Mouse (Mus musculus): ENCODE results near the gene Ovca2. TPM values are rescaled to one million over a fixed set of nuclear protein-coding genes. Genes with fewer than 3 reads are reported as not detected.

The Ovca2 gene
- polyA plus RNA-seq, 1 experiment from 2014 or later, result 18.4 TPM

- WGBS, result 85% methylated on average over 6 of the region's 6 CpGs
- Histone ChIP-seq H3K4me1 (ENCODE audit: control insufficient read depth, insufficient read depth, low read length) (peaks cover 31% of the 10 kb centered on the region), H3K27ac (ENCODE audit: low read length) (peak overlapping the region; percentile 17), H3K9ac (ENCODE audit: low read length) (no peak overlapping the region), H3K4me2 (ENCODE audit: low read depth, low read length) (peak overlapping the region; percentile 95), H3K9me3 (replicated peaks; ENCODE audit: control insufficient read depth, low read length) (no peaks in the 10 kb centered on the region), H3K27me3 (ENCODE audit: control insufficient read depth, insufficient read depth, low read length) (peaks cover 17% of the 10 kb centered on the region; the same call in 1 of the 2 replicates), H3K4me3 (ENCODE audit: low read length) (no peak overlapping the region), H3K36me3 (ENCODE audit: control insufficient read depth, insufficient read depth) (peaks cover 13% of the 10 kb centered on the region; the same call in 1 of the 2 replicates)
- ATAC-seq (replicated peaks; ENCODE audit: extremely low read depth, insufficient read depth, low FRiP score), result no peak
Observed at GRCm38 (mm10) chr11:75163379-75163778, 15.3 kb downstream of the Ovca2 start.

- Histone ChIP-seq H3K36me3 (ENCODE audit: control insufficient read depth, insufficient read depth) (peaks cover 13% of the 10 kb centered on the region; the same call in 1 of the 2 replicates), H3K9ac (ENCODE audit: low read length) (no peak overlapping the region), H3K4me2 (ENCODE audit: low read depth, low read length) (no peak overlapping the region), H3K9me3 (replicated peaks; ENCODE audit: control insufficient read depth, low read length) (no peaks in the 10 kb centered on the region), H3K27ac (ENCODE audit: low read length) (peak overlapping the region; percentile 17), H3K4me3 (ENCODE audit: low read length) (no peak overlapping the region), H3K27me3 (ENCODE audit: control insufficient read depth, insufficient read depth, low read length) (peaks cover 11% of the 10 kb centered on the region; the same call in 1 of the 2 replicates), H3K4me1 (ENCODE audit: control insufficient read depth, insufficient read depth, low read length) (peaks cover 25% of the 10 kb centered on the region)
- ATAC-seq (replicated peaks; ENCODE audit: extremely low read depth, insufficient read depth, low FRiP score), result no peak
- WGBS, result 79% methylated on average over 12 of the region's 12 CpGs
Observed at GRCm38 (mm10) chr11:75162591-75163080, 16.0 kb downstream of the Ovca2 start.

GRCm38 (mm10) chr11:75161417-75162008 lies 17.1 kb downstream of the Ovca2 start:
- no peak overlapping the region for H3K9ac ChIP-seq (ENCODE audit: low read length)
- H3K36me3 ChIP-seq (ENCODE audit: control insufficient read depth, insufficient read depth), result peaks cover 13% of the 10 kb centered on the region; the same call in 1 of the 2 replicates
- no peak overlapping the region for H3K4me3 ChIP-seq (ENCODE audit: low read length)
- H3K9me3 ChIP-seq (replicated peaks; ENCODE audit: control insufficient read depth, low read length), result no peaks in the 10 kb centered on the region
- peaks cover 28% of the 10 kb centered on the region for H3K4me1 ChIP-seq (ENCODE audit: control insufficient read depth, insufficient read depth, low read length)
- H3K4me2 ChIP-seq (ENCODE audit: low read depth, low read length), result no peak overlapping the region
- peaks cover 8% of the 10 kb centered on the region; the same call in 1 of the 2 replicates for H3K27me3 ChIP-seq (ENCODE audit: control insufficient read depth, insufficient read depth, low read length)
- ATAC-seq (replicated peaks; ENCODE audit: extremely low read depth, insufficient read depth, low FRiP score), result 0 out of 2 replicates have a peak, but pooled peaks have one; percentile 7
- peak overlapping the region; percentile 40 for H3K27ac ChIP-seq (ENCODE audit: low read length)
- WGBS, result 26% methylated on average over 4 of the region's 4 CpGs

- H3K9ac ChIP-seq (ENCODE audit: low read length), result no peak overlapping the region
- ATAC-seq (replicated peaks; ENCODE audit: extremely low read depth, insufficient read depth, low FRiP score), result no peak
- H3K9me3 ChIP-seq (replicated peaks; ENCODE audit: control insufficient read depth, low read length), result no peaks in the 10 kb centered on the region
- peaks cover 28% of the 10 kb centered on the region for H3K4me1 ChIP-seq (ENCODE audit: control insufficient read depth, insufficient read depth, low read length)
- WGBS, result 68% methylated on average over 7 of the region's 7 CpGs
- H3K27me3 ChIP-seq (ENCODE audit: control insufficient read depth, insufficient read depth, low read length), result peaks cover 6% of the 10 kb centered on the region; the same call in 1 of the 2 replicates
- peaks cover 13% of the 10 kb centered on the region; the same call in 1 of the 2 replicates for H3K36me3 ChIP-seq (ENCODE audit: control insufficient read depth, insufficient read depth)
- H3K27ac ChIP-seq (ENCODE audit: low read length), result peak overlapping the region; percentile 40; the same call in 1 of the 2 replicates
- no peak overlapping the region for H3K4me3 ChIP-seq (ENCODE audit: low read length)
- H3K4me2 ChIP-seq (ENCODE audit: low read depth, low read length), result no peak overlapping the region
Observed at GRCm38 (mm10) chr11:75160954-75161353, 17.7 kb downstream of the Ovca2 start.

DNA sequence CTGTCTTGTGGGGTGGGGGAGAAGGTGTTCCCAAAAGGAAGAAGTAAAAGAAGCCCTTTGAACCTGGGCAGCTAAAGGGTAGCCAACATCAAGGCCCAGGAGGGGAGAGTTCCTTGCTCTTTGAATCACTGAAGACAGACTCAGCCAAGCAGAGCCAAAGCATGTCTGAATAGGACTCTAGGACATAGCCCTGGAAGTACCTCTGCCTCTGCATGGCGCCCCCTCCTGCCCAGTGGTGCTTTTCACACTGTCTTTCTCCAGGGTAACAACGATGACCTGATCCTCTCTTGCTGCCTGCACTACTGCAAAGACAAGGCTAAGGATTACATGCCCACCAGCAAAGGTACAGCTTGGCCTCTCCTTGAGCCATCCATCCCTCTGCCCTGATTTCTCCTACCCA lies 19.1 kb downstream of the Ovca2 start:
- H3K36me3 ChIP-seq (ENCODE audit: control insufficient read depth, insufficient read depth), result peaks cover 13% of the 10 kb centered on the region; the same call in 1 of the 2 replicates
- H3K4me2 ChIP-seq (ENCODE audit: low read depth, low read length), result no peak overlapping the region
- H3K27me3 ChIP-seq (ENCODE audit: control insufficient read depth, insufficient read depth, low read length), result 0 out of 2 replicates have a peak, but pooled peaks cover under 1% of the 10 kb centered on the region
- WGBS, result 51% methylated on average over 2 of the region's 2 CpGs
- H3K9ac ChIP-seq (ENCODE audit: low read length), result no peak overlapping the region
- no peak overlapping the region for H3K4me3 ChIP-seq (ENCODE audit: low read length)
- 0 out of 2 replicates have a peak overlapping the region, but pooled peaks have one; percentile 7 for H3K27ac ChIP-seq (ENCODE audit: low read length)
- ATAC-seq (replicated peaks; ENCODE audit: extremely low read depth, insufficient read depth, low FRiP score), result no peak
- peaks cover 27% of the 10 kb centered on the region for H3K4me1 ChIP-seq (ENCODE audit: control insufficient read depth, insufficient read depth, low read length)
- H3K9me3 ChIP-seq (replicated peaks; ENCODE audit: control insufficient read depth, low read length), result no peaks in the 10 kb centered on the region

DNA sequence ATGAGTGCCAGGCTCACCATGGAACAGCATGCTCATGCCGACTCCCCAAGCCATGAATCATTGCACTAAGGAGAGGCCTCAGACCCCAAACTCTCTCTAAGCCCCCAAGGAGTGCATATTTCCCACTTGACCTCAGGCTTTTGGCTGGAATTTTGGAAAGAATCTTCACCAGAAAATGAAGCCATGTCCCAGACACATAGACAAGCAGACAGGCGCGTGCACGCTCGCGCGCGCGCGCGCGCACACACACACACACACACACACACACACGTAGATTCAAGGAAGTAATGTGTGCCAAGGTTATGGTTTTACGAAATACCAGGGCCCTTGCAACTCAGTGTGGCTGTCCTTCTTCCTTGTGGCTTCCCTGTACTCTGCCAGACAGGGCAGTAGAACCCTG lies 20.2 kb downstream of the Ovca2 start:
- no peak overlapping the region for H3K4me3 ChIP-seq (ENCODE audit: low read length)
- no peak overlapping the region for H3K4me2 ChIP-seq (ENCODE audit: low read depth, low read length)
- H3K4me1 ChIP-seq (ENCODE audit: control insufficient read depth, insufficient read depth, low read length), result peaks cover 24% of the 10 kb centered on the region
- no peaks in the 10 kb centered on the region for H3K27me3 ChIP-seq (ENCODE audit: control insufficient read depth, insufficient read depth, low read length)
- H3K9ac ChIP-seq (ENCODE audit: low read length), result no peak overlapping the region
- H3K27ac ChIP-seq (ENCODE audit: low read length), result peak overlapping the region; percentile 41; the same call in 1 of the 2 replicates
- WGBS, result 91% methylated on average over 14 of the region's 14 CpGs
- H3K36me3 ChIP-seq (ENCODE audit: control insufficient read depth, insufficient read depth), result peaks cover 10% of the 10 kb centered on the region; the same call in 1 of the 2 replicates
- ATAC-seq (replicated peaks; ENCODE audit: extremely low read depth, insufficient read depth, low FRiP score), result no peak
- H3K9me3 ChIP-seq (replicated peaks; ENCODE audit: control insufficient read depth, low read length), result no peaks in the 10 kb centered on the region

DNA sequence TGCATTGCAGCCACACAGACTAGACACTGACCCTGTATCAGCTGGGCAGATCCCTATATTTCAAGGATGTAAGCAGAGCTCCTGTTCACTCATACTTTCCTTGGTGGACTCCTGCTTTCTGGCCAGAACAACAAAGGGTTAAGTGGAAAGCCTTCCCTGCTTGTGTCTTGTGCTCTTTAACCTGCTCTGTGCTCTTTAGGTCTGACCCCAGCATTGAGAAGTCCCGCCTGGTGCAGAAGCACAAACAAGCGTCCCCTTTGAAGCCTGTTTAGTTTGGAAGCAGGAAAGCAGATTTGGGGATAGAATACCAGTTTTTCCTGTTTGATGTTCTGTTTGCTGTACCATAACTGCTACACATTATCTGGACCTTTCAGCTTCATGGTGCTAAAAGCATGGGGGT lies 20.7 kb downstream of the Ovca2 start:
- Histone ChIP-seq H3K4me1 (ENCODE audit: control insufficient read depth, insufficient read depth, low read length) (peaks cover 28% of the 10 kb centered on the region), H3K4me3 (ENCODE audit: low read length) (no peak overlapping the region), H3K9me3 (replicated peaks; ENCODE audit: control insufficient read depth, low read length) (no peaks in the 10 kb centered on the region), H3K36me3 (ENCODE audit: control insufficient read depth, insufficient read depth) (peaks cover 4% of the 10 kb centered on the region; the same call in 1 of the 2 replicates), H3K27me3 (ENCODE audit: control insufficient read depth, insufficient read depth, low read length) (no peaks in the 10 kb centered on the region), H3K9ac (ENCODE audit: low read length) (no peak overlapping the region), H3K4me2 (ENCODE audit: low read depth, low read length) (no peak overlapping the region), H3K27ac (ENCODE audit: low read length) (peak overlapping the region; percentile 38; the same call in 1 of the 2 replicates)
- no peak for ATAC-seq (replicated peaks; ENCODE audit: extremely low read depth, insufficient read depth, low FRiP score)
- WGBS, result 60% methylated on average over 2 of the region's 2 CpGs

DNA sequence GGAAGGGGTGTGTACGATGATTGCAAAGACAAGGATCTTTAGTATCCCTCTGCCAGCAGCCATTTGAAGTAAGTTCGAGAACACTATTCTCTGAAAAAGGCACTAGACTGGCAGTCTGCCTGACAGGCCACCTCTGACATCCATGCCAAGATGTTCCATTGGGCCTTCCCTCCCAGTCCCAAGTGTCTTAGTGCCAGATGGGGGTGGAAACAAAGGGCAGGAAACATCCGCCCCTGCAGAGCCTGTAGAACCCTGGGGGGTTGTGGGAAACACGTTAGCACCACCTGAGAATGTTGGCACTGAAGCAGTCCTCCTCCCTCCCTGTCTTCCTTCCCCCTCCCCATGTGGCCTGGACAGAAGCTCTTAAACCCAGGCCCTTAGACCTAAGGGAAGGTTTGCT lies 21.6 kb downstream of the Ovca2 start:
- no peak for ATAC-seq (replicated peaks; ENCODE audit: extremely low read depth, insufficient read depth, low FRiP score)
- peaks cover 2% of the 10 kb centered on the region; the same call in 1 of the 2 replicates for H3K36me3 ChIP-seq (ENCODE audit: control insufficient read depth, insufficient read depth)
- WGBS, result 47% methylated on average over 4 of the region's 4 CpGs
- no peaks in the 10 kb centered on the region for H3K27me3 ChIP-seq (ENCODE audit: control insufficient read depth, insufficient read depth, low read length)
- H3K4me3 ChIP-seq (ENCODE audit: low read length), result no peak overlapping the region
- H3K27ac ChIP-seq (ENCODE audit: low read length), result peak overlapping the region; percentile 38
- H3K4me1 ChIP-seq (ENCODE audit: control insufficient read depth, insufficient read depth, low read length), result peaks cover 31% of the 10 kb centered on the region
- no peaks in the 10 kb centered on the region for H3K9me3 ChIP-seq (replicated peaks; ENCODE audit: control insufficient read depth, low read length)
- no peak overlapping the region for H3K9ac ChIP-seq (ENCODE audit: low read length)
- H3K4me2 ChIP-seq (ENCODE audit: low read depth, low read length), result no peak overlapping the region

DNA sequence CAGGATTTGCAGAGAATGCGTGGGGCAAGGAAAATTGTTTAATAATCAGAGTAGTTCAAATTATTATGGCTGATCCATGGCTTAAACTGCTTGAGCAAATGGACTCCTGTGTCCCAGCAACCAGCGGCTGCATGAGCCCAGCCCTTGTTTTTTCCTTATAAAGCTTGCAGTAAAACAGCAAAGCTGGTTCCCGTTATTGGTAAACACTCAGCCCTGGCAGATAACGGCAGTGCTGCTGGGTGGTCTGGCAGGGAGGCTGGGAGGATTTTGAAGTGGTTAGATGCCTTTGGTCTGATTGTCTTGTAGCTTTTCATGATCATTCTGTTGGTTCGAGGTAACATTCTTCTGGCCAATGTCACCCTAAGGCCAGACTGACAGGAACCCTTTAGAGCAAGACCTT lies 22.2 kb downstream of the Ovca2 start:
- no peak overlapping the region for H3K4me3 ChIP-seq (ENCODE audit: low read length)
- no peaks in the 10 kb centered on the region for H3K27me3 ChIP-seq (ENCODE audit: control insufficient read depth, insufficient read depth, low read length)
- 42% methylated on average over 5 of the region's 5 CpGs for WGBS
- no peaks in the 10 kb centered on the region for H3K9me3 ChIP-seq (replicated peaks; ENCODE audit: control insufficient read depth, low read length)
- peak overlapping the region; percentile 34; the same call in 1 of the 2 replicates for H3K9ac ChIP-seq (ENCODE audit: low read length)
- ATAC-seq (replicated peaks; ENCODE audit: extremely low read depth, insufficient read depth, low FRiP score), result no peak
- no peak overlapping the region for H3K4me2 ChIP-seq (ENCODE audit: low read depth, low read length)
- H3K36me3 ChIP-seq (ENCODE audit: control insufficient read depth, insufficient read depth), result peaks cover 2% of the 10 kb centered on the region; the same call in 1 of the 2 replicates
- peak overlapping the region; percentile 28 for H3K27ac ChIP-seq (ENCODE audit: low read length)
- peaks cover 28% of the 10 kb centered on the region for H3K4me1 ChIP-seq (ENCODE audit: control insufficient read depth, insufficient read depth, low read length)
